In the genomic region with DNA sequence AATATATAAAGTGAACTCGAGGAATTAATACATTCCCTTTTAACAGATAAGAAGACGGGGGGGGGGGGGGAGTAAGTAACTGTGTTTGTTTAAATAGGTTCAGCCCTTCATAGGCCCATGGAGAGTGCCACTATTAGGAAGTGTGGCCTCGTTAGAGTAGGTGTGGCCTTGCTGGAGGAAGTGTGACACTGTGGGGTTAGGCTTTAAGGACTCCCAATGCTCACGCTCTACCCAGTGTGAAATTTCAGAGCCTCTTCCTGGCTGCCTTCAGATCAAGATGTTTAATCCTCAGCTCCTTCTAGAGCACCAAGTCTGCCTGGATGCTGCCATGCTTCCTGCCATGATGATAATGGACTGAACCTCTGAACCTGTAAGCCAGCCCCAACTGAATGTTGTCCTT, we compare ENCODE assay signal across 17 mouse cellular contexts. TPM values are rescaled to one million over a fixed set of nuclear protein-coding genes. Genes with fewer than 3 reads are reported as not detected.
"Had no signal": no experiment of that assay in that cellular context is flagged by ENCODE, and none has a peak within 500 bp of the region (broad histone marks: within the 10 kb centered on the region; RNA-seq: fewer than 3 reads in every experiment).

No protein-coding gene starts in this region.

- H3K36me3 ChIP-seq: intestine, embryonic 15.5 days had no signal

- H3K9me3 ChIP-seq: intestine, embryonic 15.5 days; limb, embryonic 10.5 days; liver, embryonic 12.5 days; midbrain, embryonic 13.5 days; neural tube, embryonic 15.5 days had no signal

- H3K27me3 ChIP-seq: intestine, embryonic 15.5 days; liver, embryonic 12.5 days; midbrain, embryonic 13.5 days; neural tube, embryonic 15.5 days had no signal

- H3K4me1 ChIP-seq: intestine, embryonic 15.5 days; limb, embryonic 10.5 days; midbrain, embryonic 13.5 days; neural tube, embryonic 15.5 days had no signal

- DNase-seq: kidney, adult 18-20 months; kidney, postnatal 14 days; lung, embryonic 14.5 days; lung, postnatal 10 days; right cerebral cortex, postnatal 4 days; spleen, adult 18-20 months; thymus, adult 18-20 months; thymus, postnatal 25 days had no signal

- ATAC-seq: intestine, embryonic 15.5 days; liver, embryonic 12.5 days; midbrain, embryonic 13.5 days had no signal

- H3K4me3 ChIP-seq: intestine, embryonic 15.5 days; limb, embryonic 10.5 days; liver, embryonic 12.5 days; midbrain, embryonic 13.5 days; myocyte; neural tube, embryonic 15.5 days had no signal

- H3K4me2 ChIP-seq: intestine, embryonic 15.5 days; liver, embryonic 12.5 days; lung, embryonic 14.5 days; midbrain, embryonic 13.5 days; neural tube, embryonic 15.5 days had no signal

- H3K9ac ChIP-seq: intestine, embryonic 15.5 days; liver, embryonic 12.5 days; lung, embryonic 14.5 days; midbrain, embryonic 13.5 days; neural tube, embryonic 15.5 days had no signal

- H3K27ac ChIP-seq: intestine, embryonic 15.5 days; limb, embryonic 10.5 days; liver, embryonic 12.5 days; macrophage; midbrain, embryonic 13.5 days; neural tube, embryonic 15.5 days had no signal

RNA-seq across cellular contexts. Expression of gene Kctd4, which starts 47.0 kb away (rescaled TPM):
- polyA plus RNA-seq: large intestine, adult 2 months; macrophage; urinary bladder, adult 2 months had no signal
